Mouse (Mus musculus) cerebellum, adult 9-11 months (tissue): ENCODE results near the gene Stn1.
"Not testable (repeated sequence)": the region's sequence is repeated elsewhere in the genome, so short reads cannot be mapped to it uniquely, and the experiment has no call there.

ENCODE experiments used
- DNase-seq: peaks from one replicate; pipeline ENCODE4 v3.0.0; 2022

Gene Stn1

DNA sequence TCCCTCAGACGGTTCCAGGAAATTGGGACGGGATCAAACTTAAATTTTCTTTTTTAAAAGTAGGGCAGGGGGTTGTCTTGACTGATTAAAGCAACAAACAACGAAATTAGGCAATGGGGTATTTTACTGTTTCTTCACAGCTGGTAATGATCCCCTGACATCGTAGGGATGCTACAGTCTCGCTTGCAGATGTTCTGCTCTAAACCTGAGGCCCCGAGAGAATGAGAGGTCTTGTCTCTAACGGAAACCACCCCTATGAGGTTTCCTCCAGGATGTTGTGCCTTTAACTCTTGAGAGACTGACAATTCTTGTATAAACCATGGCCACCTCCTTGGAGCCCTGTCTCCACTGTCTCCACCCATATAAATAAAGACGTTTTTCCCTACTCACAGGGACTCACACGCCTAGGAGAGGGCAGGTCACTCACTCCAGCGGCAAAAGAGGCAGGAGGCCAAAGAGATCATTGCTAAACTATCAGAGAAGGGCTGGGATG, at the start of gene Stn1:
TSS of gene Stn1 (minus strand) at position 208 of the 493 bp plus-strand sequence.
- peak; percentile 36 for DNase-seq

DNA sequence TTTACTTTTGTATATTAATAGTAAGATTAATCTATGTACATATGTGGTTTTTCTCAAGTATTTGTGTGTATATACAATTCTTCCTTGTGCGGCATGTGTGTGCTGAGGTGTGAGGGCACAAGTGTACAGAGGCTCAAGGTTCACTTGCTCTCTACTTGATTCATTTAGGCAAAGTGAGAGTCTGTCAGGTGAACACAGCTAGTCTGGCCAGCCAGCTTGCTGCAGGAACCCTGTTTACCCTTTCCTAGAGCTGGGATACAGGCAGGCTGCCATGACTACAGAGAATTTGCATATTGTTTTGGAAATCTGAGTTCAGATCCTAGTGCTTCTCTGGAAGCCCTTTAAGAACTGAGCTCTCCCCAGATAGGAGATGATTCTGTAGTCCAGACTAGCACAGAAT, 49.7 kb upstream of the Stn1 start:
- DNase-seq: no peak

DNA sequence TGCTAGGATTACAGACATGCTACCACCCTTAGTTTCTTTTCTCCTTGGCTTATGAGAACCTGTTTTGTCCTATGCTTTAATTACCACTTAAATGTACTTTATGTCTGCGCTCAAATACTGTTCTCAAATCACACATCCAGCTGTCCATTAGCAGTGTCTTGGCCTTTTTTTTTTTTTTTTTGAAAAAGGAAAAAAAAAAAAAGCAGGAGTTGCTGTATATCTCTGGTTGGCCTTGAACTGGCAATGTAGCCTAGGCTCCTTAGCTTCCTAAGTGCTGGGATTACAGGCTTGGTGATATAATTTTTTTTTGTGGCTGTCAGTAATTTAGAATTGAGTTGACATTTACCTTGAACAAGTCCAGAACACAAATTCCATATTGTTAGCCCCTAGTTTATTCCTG, 48.5 kb upstream of the Stn1 start:
- DNase-seq: no peak

DNA sequence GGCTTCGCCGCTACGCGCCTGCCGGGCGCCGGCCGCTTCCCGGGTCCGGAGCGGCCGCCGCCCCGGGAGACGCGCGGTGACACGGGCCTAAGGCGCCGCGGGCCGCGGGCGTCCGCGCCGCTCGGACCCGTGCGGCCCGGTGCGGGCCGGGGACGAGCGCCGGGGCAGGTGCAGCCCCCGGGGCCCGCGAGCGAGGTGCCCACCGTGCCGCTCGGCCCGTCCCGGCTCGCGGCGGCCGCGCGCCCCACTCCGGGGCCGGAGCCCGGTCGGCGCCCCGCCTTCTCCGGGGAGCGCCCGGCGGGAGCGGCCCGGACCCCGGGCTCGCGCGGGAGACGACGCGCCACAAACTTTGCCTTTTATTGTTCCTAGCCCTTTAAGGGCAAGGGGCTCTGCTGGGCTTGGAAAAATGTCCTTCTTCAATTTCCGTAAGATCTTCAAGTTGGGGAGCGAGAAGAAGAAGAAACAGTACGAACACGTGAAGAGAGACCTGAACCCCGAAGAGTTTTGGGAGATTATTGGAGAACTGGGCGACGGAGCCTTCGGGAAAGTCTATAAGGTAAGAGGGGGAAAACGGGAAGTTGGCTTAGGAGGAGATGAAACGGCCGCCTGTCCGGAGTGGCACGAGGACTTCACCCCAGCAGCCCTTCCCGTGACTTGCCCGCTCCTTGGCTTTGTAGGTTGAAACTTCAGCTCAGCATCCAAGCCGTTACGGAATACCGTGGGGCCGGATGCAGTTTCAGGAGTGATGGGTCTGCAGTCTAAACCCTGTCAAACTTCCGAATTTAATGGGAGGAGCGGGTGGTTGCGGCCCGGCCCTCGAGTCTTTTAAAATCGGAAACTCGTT, 42.7 kb upstream of the Stn1 start:
- peak; percentile 36 for DNase-seq

DNA sequence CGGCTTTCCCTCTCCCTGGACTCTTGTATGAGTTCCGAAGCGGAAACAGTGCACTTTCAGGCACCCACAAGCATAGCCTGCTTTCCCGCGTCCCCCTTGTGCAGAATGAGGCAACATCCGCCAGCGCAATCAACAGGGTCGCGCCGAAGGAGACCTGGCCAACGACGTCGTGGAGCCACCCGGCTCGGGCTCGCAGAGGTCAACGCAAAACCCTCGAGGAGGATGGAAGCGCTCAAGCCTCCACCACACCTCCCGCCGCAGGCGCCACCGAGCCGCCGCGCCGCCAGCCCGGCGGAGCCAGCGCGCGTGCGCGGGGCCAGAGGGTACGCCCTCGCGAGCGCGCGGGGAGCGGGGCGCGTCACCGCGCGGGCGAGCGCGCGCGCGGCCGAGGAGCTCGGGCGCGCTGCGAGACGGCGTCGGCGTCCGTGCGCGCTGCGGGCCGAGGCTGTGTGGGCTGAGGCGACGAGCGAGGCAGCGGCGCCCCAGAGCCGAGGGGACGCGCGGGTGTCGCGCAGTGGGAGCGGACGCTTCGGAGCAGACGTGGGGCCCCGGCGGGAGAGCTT, 42.0 kb upstream of the Stn1 start, which contains the start of gene Slk:
TSS of gene Slk (plus strand) at position 454 of the 563 bp plus-strand sequence.
- peak; percentile 90 for DNase-seq

DNA sequence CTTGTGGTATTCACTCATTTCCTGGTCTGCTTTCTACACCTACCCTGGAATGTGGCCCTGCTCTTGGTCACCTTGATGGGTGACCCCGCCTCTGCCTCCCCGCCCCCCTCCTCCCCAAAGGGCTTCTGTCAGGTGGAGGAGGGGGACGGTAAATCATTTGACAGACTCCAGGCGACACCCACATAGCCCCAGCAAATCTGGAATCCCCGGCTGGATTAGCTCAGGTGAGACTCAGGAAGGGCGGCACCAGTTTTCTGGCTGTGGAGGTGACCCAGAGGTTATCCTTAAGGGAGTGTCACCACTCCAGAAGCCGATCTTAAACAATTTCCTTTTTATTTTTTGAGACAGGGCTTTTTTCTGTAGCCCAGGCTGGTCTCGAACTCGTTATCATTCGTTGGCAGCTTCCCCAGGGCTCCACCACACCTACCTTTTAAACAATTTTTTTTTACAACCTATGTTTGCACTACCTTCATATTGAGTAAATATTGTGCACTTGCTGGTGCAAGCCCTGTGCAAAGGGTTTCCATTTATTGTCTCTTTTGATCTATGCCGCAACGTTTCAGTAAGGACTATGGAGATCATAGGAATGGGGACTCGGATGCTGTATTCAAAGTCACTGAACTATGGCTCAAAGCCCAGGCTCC, 41.4 kb upstream of the Stn1 start:
- peak; percentile 61 for DNase-seq

DNA sequence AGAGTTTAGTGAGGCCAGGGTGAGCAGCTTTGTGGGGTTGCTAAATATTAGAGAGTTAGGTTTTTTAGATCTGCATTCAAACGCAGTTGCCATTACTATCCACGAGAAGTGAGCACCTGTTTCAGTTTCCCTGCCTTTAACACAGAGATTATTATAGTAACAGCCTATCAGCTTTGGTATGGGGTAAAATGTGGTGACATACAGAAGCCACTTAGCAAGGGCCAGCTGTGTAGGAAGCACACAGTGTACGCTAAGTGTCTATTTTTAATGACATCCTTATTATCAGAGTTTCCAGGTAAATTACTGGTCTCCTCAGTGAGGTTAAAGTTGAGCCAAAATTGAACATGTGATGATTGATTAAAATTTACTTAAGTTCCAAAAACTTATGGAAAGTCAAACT, 36.4 kb upstream of the Stn1 start:
- no peak for DNase-seq

DNA sequence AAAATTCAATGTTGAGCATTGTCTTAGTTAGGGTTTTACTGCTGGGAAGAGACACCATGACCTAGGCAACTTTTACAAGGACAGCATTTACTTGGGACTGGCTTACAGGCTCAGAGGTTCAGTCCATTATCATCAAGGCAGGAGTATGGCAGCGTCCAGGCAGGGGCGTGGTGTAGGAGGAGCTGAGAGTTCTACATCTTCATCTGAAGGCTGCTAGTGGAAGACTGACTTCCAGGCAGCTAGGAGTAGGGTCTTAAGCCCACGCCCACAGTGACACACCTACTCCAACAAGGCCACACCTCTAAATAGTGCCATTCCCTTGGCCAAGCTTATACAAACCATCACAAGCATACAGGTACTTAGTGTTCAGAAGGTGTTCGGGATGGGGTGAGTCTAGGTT, 34.7 kb upstream of the Stn1 start:
- DNase-seq: not testable (repeated sequence)

DNA sequence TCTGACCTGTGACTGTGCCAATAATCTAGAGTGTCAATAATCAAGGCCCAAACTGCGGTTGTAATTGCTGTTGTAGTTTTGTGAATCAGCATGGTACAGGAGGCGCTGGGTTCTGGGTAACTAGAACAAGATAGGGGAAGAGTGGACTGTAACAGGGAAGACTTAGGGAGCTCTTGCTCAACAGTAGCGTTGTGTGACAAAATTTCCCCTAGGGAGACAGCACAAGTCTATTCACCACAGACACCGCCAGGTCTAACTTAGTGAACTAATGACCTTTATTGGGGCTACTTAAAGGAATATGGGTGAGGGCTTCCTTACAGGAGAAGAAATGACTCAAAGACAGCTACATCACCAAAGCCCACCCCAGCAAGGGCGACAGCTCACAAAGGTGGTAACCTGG, 32.7 kb upstream of the Stn1 start:
- DNase-seq: no peak

DNA sequence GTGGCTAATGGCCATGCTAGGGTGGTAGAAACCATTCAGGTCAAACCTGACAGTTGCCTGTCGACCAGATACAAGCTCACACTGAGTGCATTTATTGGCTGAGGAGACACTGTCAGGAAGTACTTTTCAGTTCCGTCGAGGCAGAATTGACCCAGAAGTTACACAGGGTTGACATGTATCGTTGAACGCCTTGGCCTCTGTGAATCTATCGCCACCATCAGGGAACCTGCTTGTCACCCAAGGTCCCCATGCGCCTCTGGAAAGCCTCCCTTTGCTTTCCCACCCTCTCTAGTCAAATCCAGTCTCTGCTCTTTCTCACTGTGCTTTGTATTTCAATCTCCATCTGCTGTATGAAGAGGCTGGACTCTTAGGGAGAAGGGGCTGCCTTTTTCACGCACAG, 28.7 kb upstream of the Stn1 start:
- DNase-seq: no peak

DNA sequence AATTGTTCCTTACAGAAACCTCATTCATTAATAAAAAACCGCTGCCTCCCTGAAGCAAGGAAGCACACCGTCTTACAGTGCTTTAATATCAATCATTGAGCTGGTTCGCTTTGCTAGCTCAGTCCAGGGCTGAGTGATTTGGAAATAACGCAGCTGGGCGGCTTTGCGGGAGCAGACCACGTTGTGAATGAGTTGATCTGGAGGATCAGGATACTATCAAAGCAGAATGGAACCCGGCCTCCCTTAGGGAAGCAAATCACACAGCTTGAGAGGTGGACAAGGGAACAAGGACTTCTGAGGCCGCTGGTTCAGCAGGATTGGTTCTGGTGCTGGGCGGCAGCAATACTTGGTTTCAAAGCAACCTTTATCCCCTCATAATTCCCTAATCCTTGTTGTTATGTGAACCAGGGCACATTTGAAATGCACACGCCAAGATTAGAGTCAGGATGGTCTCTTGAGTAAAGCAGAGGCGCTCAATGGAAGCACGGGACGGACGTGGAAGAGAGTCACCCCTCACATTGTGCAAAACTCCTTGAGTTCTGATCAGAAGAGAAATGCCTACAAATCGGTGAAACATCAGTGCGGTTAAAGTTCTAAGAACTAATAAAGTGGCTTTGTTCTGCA, 27.8 kb upstream of the Stn1 start:
- DNase-seq: no peak

DNA sequence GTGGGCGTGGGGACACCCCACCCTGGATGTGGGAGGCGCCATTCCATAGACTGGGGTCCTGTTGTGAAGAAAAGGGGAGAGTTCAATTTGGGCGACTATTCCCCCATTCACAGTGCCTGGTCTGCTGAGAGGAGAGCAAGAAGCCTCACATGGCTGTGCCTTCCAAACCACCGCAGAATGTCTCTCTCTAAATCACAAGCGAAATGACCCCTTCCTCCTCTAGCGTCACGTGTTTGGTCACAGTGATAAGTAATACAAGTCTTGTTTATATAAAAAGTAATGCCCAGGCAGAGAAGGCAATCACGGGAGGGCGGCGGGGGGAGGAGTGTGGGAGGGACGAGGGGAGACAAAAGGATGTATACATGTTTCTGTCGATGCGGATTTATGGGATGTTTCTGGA, 26.4 kb upstream of the Stn1 start:
- DNase-seq: no peak

DNA sequence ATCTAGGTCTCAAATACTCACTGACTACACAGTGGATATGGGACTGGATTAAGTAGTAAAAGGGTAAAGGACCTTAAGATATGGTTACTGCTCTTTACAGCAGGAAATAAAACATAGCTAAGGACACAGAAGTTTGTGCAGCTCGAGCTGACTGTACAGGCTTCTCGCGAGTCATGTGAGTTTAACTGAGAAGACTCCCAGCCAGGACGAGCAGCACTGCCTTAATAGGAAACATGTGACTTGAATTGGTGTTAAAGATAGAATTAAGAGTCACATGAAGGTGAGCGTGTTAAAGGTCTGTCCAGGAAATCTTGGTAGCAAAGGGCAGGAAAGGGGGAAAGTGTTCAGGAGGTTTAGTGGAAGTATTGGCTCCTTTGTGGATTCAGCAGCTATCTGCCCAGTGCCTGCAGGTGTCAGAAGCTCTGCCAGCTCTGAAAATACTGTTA, 24.7 kb upstream of the Stn1 start:
- no peak for DNase-seq

DNA sequence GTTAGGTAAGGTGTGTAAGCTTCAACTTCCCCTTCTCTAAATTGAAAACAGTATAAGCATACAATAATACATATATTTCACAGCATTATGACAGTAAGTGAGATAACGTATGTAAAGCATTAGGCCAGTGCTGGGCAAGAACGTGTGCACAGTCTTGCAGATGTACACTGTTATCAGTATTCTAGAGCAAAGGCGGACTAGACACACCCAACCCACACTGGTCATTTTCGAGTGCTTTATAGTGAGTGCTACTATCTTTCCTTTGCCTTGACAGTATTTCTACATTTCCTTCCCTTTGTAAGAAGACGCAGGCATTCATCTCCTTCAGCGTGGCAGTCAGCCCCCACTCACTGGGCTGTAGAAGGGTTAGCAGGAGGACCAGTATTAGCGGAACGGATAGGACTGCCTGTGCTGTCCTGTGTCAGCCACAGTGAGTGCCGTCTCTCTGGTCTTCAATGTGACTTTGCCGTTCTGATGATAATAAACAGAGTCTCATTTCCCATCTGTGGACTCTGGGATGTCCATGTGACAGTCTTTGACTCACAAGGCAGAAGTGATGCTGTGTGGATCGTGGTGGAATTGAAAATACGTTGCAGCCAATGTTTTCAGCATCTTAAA, 23.3 kb upstream of the Stn1 start:
- DNase-seq: no peak

DNA sequence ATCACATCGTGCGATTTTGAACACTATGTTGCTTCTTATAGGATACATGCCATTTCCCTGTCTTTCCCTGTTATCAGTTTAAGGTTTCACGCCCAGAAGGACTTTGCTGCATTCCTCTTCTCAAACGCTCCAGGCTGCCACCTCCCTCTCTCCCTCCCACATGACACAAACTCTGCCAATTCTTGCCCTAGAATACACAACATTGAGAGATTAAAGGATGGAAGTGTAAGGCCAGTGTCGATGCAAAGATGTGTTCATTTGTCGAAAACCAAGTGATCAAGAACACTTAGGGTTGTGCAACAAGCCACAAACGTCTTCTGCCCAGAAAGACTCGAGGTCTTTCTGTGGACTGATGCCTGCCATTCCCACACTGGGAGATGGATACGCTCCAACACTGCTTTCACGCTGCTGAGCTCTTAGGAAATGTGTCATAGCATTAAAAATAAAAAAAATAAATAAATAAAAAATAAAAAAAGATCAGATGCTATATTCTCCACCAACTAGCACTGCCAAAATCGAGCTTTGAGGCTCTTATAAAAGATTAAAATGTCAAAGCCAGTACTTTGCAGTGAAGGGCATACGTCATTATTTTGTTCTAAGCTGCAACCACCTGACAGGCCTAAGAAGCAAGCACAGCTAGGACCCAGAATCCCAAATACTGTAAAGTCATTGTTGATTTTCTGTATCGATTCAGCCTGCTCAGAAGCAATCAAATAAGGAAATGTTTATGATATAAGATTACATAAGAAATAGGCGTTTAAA, 22.6 kb upstream of the Stn1 start:
- DNase-seq: no peak

DNA sequence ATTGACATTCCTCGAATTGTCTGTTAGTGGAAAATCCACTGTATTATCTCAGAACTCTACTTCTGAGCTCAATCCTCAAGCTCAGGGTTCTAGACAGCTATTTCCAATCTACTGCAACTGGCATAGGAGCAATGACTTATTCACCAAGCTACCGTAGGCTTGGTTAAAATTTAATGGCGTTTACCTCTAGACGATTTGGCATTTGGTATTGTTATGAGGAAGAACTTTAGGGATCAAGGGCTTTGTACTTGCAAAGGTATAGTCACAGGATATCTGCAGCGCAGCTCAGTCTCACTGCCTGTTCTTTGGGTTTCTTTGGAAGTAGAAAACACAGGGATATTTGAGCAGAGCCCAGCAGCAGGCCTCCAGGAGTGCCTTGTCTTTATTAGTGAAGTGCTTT, 21.8 kb upstream of the Stn1 start:
- DNase-seq: no peak

DNA sequence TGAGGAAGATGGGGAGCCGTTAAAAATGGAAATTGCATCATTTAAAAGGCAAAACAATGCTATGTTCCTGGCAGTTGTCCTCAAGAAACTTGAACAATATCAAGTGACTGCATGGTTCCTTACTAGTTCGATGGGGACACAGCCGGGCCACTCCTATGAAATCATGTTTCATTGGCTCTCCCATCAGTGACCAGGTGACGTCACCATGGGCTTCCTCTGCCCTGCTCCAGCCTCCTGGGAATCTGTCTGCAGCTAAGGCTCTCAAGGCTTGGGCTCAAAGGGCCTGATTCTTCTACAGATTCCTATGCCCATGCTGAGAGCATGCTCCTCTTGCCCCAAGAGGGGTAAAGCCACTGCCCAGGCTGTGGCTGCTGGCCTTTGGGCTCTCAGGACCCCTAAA, 12.3 kb upstream of the Stn1 start:
- DNase-seq: no peak

DNA sequence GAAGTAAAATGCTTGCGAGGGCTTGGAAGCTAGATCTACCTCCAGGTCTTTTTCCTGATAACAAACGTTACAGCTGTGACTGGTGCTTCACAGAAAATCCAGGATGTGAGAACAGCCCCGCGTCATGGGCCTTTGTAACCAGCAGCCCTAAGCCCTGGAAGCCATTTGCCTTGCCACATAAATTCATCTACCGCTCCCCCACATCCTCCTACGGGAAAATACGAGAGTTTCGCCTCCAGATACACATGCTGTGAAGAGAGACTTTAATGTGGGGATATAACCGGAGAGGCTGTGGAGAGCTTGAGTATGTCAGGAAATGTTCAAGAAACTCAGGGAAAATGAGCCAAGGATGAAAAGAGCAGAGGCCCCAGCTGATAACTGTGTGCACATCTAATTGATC, 11.9 kb upstream of the Stn1 start:
- no peak for DNase-seq

DNA sequence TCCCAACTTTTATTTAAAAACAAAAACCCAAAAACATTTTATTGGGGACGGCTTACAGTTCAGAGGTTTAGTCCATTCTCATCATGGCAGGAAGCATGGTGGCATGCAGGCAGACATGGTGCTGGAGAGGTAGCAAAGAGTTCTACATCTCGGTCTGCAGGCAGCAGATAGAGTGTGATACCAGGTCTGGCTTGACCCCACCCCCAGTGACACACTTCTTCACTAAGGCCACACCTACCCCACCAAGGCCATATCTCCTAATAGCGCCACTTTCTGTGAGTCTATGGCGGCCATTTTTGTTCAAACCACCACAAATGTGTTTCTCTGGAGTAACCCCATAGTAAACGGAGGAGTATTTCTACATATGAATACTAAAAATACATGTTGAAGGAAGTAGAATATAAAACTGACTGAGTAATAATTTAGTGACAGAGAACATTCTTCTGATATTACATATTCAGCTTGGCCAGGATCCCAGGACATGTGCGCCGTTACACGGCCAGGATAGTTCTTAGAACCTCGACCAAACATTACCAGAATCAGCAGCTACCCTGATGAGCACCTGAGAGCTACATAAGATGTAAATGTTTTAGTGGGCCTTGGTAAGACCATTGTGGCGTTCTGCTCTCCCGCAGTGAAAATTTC, 11.2 kb upstream of the Stn1 start:
- DNase-seq: no peak

DNA sequence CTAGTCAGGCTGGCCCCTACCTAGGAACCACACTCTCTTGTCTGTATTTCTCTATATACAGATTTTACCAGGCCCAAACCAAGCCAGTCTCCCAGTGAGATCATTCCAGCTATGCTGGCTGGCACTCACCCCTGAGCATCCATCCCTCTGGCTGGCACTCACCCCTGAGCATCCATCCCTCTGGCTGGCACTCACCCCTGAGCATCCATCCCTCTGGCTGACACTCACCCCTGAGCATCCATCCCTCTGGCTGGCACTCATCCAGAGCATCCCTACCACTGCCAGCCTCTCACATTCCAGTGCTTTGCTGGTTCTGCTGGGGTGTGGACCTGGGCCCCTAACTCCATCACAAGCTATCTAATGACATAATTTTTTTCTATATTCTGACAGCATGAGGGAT, 8.2 kb upstream of the Stn1 start:
- DNase-seq: no peak

DNA sequence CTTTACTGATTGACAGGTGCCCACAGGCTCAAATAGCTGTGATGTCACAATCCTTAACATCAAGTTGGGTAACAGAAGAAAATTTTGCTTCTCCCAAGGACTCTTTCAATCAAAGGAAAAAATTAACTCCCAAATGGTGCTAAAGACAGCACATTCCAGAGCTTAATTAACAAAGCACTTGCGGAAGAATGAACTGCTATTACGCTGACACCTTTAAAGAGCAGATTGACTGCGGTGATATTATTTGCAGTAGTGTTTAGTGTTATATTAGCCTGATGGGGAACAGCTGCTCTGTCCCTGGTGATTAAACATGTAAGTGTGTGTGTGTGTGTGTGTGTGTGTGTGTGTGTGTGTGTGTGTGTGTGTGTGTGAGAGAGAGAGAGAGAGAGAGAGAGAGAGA, 7.7 kb upstream of the Stn1 start:
- DNase-seq: no peak

DNA sequence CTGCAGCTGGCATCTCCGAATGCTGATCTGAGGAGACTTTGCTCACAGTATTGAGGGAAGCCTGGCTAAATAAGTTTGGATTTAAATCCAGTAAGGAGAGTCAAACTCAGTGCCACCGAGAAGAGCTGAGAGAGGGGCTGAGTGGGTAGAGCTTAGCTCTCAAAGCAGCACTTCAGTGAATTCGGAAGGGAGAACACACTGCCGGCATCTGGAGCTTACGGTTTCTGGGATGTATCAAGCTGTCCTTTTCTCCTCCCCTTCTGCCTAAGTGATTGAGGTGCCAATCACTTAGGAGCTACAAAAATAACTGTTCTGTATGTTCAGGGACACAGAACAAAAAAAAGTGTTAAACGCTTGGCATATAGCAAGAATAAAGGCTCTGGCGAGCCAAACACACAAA, 5.1 kb upstream of the Stn1 start:
- no peak for DNase-seq
